Mouse (Mus musculus) retina, postnatal 7 days (tissue): ENCODE data around the gene Mef2d.

Source experiments
- DNase-seq: peaks from one replicate; pipeline ENCODE4 v3.0.0-alpha.2; 2012; ENCODE audit warnings: low read depth, low spot score

Gene Mef2d

GRCm38 (mm10) chr3:88141787-88142523, at the start of gene Mef2d:
Gene Mef2d (plus strand): TSS chr3:88142372.
- DNase-seq = peak; percentile 98

DNA sequence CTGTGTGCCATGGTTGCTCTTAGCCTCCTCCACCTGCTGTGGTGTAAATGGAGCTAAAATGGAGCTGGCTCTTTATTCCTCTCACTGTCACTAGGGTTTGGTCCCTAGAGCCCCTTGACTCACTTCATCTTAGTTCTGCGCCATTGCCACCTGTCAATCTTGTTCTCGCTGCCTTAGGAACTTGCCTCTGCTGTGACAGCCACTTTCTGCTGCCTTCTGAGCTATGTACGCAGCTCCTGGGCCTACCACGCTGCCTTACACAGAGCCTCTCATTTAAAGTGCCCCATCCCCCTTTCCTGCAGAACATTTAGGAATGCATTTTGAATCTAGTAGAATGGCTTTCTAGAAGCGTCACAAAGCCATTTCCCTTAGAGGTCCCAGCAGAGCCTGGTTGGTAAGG, 48.0 kb upstream of the Mef2d start:
- no peak for DNase-seq

DNA sequence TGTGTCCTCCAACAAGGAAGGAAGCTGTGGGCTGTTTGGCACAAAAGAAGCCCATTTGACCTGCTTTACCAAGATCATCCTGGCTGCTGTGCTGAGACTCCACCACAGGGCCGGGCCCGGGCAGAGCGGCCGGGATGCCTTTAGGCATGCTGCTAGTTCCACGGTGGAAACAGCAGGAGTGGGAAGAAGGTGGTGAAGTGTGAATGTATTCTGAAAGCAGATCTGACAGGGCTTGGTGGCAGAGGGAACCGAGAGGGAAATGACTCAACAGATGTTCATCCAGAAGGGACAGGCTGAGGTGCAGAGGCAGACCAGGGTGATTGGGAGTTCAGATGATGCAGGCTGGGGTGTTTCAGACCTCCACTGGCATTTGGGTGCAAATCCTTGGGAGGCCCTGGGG, 44.5 kb upstream of the Mef2d start:
- no peak for DNase-seq

DNA sequence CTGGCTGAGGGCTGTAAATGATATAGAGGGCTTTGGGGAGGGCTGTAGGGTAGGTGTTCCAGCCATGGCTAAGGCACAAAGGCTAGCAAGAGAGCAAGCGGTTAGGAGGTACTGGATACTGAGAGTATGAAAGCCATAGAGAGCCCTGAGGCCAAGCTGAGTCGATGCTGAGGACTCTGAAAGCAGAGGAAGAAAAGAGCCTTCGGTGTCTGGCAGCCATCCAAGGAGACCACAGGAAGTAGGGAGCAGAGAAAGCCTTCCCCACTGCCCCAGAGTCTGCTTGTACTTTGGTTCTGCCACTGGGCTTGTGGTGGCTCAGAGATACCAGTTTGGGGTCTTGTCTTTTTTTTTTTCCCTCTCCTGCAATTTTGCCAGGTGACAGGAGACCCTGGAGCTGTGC, 41.9 kb upstream of the Mef2d start:
- no peak for DNase-seq

DNA sequence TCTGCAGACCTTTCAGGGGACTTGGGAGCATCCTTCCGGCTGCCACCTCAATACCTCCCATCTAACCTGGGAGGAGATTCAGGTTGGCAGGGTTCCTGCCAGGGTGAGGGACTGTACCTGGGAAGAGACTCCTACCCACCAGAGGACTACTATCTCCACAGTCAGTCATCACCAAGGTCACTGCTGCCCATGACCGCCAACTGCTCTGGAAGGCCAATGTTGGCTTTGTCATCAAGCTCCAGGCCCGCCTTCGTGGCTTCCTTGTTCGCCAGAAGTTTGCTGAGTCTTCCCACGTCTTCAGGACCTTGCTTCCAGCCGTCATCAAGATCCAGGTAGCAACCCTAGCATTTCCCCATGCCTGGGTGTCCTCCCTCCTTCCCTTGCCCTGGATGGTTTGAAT, 40.4 kb upstream of the Mef2d start:
- DNase-seq = no peak

- no peak for DNase-seq
These were observed 40.0 kb upstream of the Mef2d start for GRCm38 (mm10) chr3:88102196-88102595.

GRCm38 (mm10) chr3:88102611-88103010, 39.6 kb upstream of the Mef2d start:
- no peak for DNase-seq

DNA sequence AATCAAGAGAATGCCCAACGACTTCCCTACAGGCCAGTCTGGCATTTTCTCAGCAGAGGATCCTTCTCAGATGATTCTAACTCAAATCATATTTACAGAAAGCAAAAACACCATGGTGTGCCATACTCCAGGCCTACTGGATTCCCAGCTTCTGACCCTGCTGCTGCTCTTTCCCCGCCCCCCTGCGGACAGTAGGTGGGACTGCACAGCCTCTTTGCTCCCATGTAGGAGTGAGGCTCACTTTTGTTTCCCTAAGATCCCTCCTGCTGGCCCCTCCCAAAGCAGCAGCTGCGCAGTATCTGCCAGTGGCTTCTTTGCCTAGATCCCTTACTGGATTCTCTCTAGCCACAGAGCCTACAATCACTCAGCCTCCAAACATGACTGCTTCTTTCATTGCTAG, 36.0 kb upstream of the Mef2d start:
- no peak for DNase-seq

DNA sequence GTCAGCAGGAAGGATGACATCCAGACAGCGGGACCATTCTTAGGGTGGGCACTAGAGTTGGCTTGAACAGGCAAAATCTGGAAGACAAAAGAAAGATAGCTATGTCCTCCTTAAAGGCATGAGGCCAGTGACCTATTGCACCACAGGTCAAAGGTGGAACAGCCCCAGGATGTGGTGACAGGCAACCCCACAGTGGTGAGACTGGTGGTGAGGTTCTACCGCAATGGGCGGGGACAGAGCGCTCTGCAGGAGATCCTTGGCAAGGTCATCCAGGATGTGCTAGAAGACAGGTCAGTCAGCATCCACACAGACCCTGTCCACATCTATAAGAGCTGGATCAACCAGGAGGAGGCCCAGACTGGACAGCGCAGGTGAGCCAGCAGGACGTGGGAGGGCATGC, 33.0 kb upstream of the Mef2d start:
- DNase-seq = no peak

- no peak for DNase-seq
These were observed 27.8 kb upstream of the Mef2d start for GRCm38 (mm10) chr3:88114396-88114795.

GRCm38 (mm10) chr3:88120117-88120651, 22.0 kb upstream of the Mef2d start:
- DNase-seq = no peak

DNA sequence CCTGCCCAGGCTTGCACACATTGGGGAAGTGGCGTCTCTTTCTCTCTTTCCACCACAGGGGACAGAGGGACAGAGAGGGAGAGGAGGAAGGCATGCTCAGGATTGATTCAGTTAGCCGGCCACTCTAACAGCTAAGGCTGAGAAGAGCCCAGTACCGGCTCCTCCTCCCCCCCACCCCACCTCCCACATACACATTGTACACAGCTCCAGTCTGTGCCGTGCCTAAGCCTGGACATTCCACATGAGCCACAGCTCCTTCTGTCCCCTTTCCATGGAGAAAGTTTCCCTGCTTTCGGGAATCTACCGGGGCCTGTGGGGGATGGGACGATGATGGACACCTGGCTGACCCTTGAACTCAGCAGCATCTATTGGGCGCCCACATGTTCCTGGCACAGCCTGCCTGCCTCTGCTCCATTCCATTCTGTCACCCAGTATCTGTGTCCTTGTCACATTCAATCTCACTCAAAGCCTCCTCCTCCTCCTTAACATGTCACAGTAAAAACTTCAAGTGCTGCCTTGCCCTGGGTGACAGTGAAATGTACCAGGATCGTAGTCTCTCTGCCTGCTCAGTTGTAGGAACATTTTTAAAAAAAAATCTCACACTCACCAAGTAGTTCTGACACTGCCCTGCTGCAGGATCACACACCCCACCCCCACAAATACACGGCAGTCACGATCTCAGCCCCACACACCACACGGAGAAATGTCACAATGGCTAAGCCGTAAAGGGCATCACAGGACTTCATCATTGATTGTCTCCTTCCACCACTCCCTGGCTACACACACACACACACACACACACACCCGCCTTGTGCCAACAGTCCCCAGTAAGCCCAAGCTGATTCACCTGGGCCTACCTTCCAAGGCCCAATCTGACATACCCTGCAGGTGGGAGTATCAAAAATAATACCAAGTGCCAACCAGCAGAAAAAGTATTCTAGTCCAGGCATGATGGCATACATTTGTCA, 20.7 kb upstream of the Mef2d start:
- DNase-seq = no peak

GRCm38 (mm10) chr3:88125195-88125594, 17.0 kb upstream of the Mef2d start:
- DNase-seq = no peak

DNA sequence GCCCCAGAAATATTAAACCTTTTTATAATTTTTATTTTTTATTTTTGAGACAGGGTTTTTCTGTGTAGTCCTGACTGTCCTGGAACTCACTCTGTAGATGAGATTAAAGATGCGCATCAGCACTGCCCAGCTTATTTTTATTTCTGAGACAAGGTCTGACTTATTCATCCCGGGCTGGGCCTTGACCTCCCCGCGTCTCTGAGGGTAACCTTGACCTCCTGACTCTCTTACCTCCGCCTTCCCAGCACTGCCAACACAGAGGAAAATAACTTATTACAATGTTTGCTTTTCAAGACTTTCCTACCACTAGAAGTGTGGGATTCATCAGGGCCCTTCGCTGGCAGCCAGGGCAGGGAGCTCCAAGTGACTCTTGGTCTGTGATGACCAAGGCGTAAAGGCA, 16.0 kb upstream of the Mef2d start:
- DNase-seq = no peak

DNA sequence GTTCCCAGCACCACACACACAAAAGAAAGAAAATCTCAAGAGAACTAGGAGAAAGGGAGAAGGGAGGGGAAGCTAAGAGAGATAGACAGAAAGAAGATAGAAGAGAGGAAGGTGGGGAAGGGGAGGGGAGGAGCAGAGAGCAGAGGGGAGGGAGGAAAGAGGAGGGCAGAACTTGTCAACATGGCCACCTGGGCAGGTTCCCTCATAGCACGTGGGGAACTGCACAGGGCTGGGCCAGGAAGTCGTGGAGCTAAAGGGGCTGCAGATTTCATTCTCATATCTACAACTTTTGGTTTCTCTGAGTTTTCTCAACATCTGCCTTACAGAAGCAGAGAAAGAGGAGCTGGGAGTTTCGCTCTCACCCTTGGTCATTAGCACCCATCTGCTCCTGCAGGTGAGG, 14.5 kb upstream of the Mef2d start:
- no peak for DNase-seq

DNA sequence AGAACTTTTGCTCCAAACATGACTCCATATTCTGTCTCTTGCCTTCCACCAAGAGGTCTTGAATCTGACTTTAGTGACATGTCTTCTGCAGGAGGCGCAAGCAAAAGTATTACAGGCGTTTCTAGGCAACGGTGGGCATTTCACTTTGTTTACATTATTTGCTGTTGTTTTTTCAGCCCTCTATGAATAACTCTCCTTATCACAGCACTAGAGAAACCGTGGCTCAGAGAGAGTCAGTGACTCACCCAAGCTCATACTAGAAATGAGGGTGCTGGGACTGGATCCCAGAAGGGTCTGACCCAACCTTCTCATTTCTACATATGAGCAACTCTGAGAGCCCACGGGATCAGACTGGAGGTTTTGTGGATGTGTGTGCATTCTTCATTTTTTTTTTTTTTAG, 14.1 kb upstream of the Mef2d start:
- no peak for DNase-seq

DNA sequence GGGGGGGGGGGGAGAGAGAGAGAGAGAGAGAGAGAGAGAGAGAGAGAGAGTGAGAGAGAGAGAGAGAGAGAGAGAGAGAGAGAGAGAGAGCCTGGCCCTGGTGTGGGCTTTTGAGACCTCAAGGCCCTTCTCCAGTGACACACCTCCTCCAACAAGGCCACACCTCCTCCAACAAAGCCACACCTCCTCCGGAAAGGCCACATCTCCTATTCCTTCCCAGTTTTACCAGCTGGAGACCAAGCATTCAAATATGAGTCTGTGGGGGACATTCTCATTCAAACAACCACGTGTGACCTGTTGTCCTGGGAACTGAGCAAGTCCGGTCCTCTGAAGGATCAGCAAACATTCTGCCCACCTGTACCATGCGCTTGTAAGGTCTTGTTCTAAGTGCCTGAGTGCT, 13.2 kb upstream of the Mef2d start:
- DNase-seq = no peak

DNA sequence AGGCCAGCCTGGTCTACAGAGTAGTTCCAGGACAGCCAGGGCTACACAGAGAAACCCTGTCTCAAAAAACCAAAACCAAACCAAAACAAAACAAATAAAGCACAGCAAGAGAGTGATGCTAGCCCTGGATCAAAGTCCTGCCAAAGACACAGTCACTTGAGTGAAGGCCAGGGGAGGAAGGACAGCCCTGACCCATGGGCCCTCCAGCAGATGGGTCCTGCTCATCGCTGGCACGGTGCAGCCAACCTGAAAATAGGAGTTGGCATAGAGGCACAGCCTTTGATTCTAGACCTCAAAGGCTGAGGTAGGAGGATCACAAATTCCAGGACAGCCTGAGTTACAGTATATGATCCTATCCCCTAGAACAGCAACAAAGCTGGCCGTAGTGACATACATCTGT, 11.1 kb upstream of the Mef2d start:
- no peak for DNase-seq

DNA sequence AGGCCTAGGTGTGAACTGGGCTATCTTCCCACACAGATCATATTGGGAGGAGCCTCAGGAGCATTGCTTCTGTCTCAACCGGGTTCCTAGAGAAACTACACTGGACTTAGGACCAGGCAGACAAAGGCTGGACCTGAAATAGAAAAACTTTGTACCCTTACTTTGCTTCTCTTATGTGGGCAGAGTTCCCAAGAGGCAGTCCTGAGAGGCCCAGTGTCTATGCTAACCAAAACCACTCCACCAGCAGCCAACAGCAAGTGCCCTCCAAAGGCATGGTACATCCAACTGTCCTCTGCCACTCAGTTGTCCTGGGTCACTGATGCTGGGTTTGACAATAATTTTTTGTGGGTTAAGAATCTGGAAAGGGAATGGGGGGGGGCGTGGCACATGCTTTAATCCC, 9.7 kb upstream of the Mef2d start:
- DNase-seq = no peak

GRCm38 (mm10) chr3:88133187-88133771, 8.9 kb upstream of the Mef2d start:
- DNase-seq = no peak

- DNase-seq = no peak
These were observed 5.8 kb upstream of the Mef2d start for GRCm38 (mm10) chr3:88136346-88136745.

GRCm38 (mm10) chr3:88136945-88137494, 5.2 kb upstream of the Mef2d start:
- DNase-seq = no peak
